Mouse (Mus musculus) B cell, adult 67 days (primary cell): ENCODE measurements around the gene Olfr339. TPM values are rescaled to one million over a fixed set of nuclear protein-coding genes. Genes with fewer than 3 reads are reported as not detected.

Experiments used
- total RNA-seq, 2 experiments: library from RNA; stranded (reverse); gene quantifications; 4 replicates each; pipeline ENCODE4 v1.2.4; 2023

Gene Olfr339
- total RNA-seq: not detected

GRCm38 (mm10) chr2:36418647-36419046, at the start of gene Olfr339:
TSS of gene Olfr339 (plus strand) at chr2:36418947.

GRCm38 (mm10) chr2:36373219-36373618, 45.5 kb upstream of the Olfr339 start, which contains the start of gene Olfr338:
TSS of gene Olfr338 (plus strand) at chr2:36373519.

DNA sequence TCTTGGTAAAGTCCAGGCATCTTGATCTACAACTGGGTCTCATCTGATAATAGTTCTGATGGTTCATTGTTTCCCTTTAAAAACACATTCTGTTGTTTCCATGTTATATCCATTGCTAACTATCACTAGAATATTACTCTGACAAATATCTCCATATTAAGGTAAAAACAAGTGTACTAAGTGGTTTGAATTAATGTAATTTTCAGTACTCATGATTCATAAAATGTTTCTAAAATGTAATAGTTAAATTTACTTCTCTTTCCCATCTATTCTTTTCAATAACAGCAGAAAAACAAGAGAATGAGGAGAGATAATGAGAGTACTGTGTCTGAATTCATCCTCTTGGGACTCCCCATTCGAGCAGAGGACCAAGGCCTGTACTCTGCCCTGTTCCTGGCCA, 33.5 kb downstream of the Olfr339 start, which contains the start of gene Olfr340:
Olfr340 (plus strand) TSS at position 301 of the 400 bp plus-strand sequence.

Other genes with a start within 250 kb of the Olfr339 start
- gene Ptgs1, start 188.5 kb upstream of the Olfr339 start, total RNA-seq: under 1 TPM; 0.39 to 0.84 TPM
- gene Olfr338, start 45.4 kb upstream of the Olfr339 start, total RNA-seq: not detected
- gene Olfr340, start 33.6 kb downstream of the Olfr339 start, total RNA-seq: not detected
- not detected for gene Olfr341, start 63.5 kb downstream of the Olfr339 start, total RNA-seq
- gene Olfr342, start 106.1 kb downstream of the Olfr339 start, total RNA-seq: not detected
- not detected for gene Olfr344, start 147.7 kb downstream of the Olfr339 start, total RNA-seq
- gene Olfr345, start 221.1 kb downstream of the Olfr339 start, total RNA-seq: not detected